Mouse (Mus musculus) regulatory T cell (primary cell): ENCODE measurements around the gene Ufc1.
"Not testable (repeated sequence)": the region's sequence is repeated elsewhere in the genome, so short reads cannot be mapped to it uniquely, and the experiment has no call there.

Source experiments
- in situ Hi-C: fragments of 300-600 bp; cut with MboI, MseI; formaldehyde crosslinking; loops from one replicate; pipeline ENCODE4 v1.15.1; 2025; ENCODE audit warnings: high pct_unique_total_duplicates

Ufc1 gene

DNA sequence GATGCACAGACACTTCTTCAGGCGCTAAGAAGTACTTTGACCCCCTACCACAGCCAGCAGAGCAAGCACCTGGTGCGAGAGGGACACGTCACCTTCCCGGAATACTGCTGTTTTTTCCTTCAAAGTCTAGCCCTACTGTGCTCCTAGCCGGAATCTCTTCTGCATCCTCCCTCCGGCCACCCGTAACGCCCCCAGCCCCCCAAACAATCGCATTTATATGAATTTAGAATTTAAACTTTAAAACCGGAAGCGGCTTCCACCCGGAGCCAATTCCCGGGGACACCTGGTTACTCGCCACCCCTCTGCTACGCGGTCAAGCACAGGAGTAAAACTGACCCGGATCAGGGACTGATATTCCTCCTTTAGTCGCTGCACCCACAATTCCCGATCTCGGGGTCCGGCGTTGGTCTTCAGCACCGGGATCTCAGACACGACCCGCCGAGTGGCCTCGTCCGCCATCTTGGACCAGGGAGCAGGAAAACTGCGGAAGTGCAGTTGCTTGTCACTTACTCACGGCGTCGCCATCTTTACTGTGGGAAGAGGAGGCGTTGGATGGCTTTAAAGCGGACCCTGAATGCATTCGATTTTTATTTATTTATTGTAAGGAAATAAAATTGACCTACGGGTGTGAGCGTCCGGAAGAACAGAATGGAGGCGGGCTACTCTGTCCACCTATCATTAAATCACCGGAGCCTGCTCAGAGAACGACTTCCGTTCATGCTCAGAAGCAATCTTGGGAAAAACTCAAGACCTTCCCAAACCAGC lies at the start of gene Ufc1:
Gene Ufc1 (minus strand): TSS at position 727 of the 765 bp plus-strand sequence.
- in situ Hi-C loops, result no loop called here

DNA sequence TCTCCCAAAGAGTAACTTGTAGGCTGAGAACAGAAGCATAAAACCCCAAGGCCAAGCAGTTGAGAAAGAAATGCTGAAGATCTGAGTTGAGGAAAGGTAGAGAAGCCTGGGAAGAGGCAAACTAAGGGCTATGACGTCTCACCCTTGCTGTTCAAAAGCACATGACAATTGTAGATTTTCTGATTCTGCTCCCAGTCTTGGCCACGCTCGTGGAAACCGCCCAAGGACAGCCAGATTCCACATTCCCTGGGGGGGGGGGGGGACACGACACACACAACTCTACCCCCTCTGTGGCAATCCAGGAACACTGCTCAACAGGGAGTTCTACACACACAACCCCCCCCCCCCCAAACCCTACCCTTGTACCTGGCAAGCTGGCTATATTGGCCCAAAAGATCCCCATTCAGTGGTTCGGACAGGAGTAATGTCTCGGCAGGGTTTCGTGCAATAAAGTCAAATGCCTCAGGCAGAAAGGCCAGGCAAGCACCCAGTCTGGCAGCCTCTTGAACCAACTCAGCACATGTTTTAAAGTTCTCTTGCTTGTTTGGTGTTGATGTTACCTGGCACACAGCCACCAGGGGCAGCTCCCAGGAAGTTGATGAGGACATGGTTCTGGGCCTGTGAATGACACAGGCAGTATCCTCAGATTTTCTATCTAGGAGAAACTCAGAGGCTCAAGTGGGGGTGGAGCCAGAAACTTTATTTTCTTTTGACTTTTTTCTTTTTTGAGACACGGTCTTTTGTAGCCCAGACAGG lies 49.3 kb upstream of the Ufc1 start:
- in situ Hi-C loops, result no loop called here

DNA sequence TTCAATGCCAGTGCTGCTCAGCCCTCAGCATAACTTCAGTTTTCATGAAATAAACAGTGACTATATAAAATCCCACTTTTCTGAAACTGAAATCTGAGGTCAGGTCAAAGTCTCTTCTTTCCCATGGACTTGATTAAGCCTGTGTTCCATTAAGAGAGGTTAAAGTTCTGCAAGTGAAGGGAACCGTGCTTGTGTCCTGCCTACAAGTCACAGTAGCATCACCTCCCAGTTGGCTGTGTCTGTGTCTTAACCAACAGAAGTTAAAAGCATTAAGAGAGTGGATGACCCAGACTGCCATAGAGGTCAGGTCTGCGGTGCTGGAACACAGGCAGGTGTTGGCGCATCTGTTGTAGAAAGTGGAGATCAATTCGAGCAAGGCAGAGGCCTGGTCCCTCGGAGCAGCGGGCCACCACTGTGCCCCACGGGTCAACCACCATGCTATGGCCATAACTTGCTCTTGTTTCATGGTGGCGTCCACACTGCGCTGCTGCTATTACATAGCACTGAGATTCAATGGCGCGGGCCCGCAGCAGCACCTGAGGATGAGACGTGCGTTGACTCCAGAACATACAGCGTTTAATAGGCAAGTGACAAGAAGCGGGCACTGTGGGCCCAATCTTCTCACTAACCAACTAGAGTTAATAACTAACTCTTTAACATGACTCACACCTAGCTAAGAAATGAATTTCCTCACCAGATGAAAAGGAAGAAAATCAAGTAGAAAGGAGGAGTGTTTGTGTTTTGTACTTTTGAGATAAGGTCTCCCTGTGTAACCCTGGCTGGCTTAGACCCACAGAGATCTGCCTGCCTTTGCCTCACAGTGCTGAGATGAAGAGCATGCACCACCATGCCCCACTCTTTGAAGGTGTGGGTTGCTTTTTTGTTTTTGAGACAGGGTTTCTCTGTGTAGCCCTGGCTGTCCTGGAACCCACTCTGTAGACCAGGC lies 47.7 kb upstream of the Ufc1 start:
- in situ Hi-C loops, result no loop called here

DNA sequence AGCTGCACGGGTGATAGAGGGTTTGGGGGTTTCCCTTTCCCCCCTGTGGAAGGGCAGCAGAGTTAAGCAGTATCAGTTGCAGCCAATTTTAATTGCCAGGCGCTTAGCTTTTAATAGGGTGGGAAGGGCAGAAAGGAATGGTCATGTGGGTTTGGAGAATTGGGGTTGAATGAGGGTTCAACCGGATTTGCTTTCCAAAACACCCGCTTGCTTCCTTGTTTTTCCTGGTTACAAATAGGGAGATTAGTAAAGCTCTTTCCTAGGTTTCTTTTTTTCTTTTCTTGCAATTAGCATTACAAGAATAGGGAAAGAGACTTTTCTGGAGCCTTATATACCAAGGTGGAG lies 35.4 kb upstream of the Ufc1 start:
- in situ Hi-C loops, result no loop called here

DNA sequence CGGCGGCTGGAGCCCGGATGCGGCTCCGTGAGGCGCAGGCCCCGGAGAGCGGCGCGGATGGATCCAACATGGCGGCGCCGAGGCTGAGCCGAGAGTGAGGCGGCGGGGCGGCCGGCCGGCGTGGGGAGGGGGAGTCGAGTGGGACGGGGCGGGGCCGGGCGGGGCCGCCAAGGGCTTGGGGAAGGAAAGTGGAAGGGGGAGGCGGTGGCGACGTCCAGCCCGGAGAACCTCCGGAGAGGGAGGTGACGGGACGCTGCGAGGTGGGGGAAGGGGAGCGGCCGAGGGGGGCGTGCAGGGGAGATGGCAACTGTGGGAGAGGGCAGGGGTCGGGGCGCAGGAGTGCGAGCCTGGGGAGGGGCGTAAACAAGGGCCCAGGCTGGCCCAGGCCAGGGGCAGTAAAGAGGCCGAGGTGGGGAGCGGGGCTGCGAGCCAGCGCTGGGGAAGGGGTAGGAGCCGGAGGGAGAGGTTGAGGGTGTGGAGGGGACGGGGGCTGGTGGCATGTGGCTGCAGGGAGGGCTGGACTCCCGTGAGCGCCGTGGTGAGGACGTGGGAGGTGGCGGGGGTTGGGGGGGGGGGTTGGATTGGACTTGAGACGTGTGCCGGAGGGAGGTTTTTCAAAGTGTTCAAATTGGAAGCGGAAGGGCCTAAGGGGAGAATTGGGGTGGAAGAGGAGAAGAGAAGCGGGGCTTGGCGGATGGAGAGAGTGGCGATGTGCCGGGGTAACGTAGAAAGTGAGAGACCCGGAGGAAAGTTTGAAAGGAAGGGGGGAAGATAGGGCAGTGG lies 34.8 kb upstream of the Ufc1 start:
- in situ Hi-C loops, result loop anchor here (5.0 kb wide), 1 partner anchor 58 kb away; the partner anchor contains the start of gene Arhgap30

DNA sequence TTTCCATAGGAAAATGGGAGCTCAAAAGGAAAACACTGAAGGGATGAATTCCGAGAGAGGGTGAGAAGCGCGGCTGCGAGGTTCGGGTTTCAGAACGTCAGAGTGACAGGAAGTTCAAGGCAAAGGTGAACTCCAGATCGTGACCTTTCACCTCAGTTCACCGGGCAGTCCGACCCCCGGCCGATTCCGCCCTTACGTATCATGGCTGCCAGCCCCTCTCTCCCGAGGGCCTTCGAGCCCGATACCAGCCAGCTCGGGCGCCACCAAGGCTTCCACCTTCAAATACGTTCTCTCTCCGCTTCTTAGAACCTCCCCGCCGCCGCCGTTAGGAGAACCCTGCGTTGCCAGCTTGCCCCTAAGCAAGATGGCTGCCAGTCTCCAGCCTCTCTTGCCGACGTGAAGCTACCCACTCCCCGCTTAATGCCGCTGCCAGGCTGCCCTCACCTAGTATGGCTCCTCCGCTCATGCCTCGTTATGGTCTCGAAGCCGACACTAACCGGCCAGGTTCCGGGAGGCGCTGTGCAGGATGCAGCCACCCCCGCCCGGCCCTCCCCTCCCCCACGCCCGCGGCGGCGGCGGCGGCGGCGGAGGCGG lies 34.1 kb upstream of the Ufc1 start, which contains the start of gene Dedd:
Gene Dedd (plus strand): TSS at position 307 of the 594 bp plus-strand sequence.
- in situ Hi-C loops, result loop anchor here (5.0 kb wide), 1 partner anchor 58 kb away; the partner anchor contains the start of gene Arhgap30

DNA sequence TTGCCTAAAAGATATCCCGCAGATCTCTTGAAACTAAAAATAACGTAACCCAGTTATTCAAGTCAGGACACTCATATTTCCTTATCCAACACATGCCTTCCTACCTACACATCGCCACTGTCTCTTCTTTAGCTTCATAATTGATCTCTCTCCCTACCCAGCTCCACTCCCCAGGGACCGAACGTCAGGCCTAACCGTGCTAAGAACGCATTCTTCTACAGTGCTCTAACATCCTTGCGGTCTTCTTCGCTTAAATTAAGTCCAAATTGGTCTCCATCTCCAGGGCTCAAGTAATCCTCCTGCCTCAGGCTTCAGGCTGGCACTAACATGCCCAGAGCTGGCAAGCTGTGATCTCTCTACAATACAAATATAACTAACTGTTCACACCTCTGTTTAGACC lies 33.4 kb upstream of the Ufc1 start:
- in situ Hi-C loops, result loop anchor here (5.0 kb wide), 1 partner anchor 59 kb away; the partner anchor contains the start of gene Arhgap30

DNA sequence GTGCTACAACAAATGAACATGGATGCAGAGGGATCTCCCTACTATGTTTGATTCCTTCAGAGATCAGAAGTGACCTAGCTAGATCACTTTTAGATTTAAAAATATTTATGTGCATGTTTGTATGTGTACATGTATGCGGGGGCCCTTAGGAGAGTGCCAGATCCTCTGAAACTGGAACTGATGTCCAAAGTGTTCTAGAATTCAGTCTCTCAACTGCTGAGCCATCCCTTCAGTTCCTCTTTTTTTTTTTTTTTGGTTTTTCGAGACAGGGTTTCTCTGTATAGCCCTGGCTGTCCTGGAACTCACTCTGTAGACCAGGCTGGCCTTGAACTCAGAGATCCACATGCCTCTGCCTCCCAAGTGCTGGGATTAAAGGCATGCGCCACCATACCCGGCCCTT lies 31.8 kb upstream of the Ufc1 start:
- in situ Hi-C loops, result loop anchor here (5.0 kb wide), 1 partner anchor 61 kb away; the partner anchor contains the start of gene Arhgap30

DNA sequence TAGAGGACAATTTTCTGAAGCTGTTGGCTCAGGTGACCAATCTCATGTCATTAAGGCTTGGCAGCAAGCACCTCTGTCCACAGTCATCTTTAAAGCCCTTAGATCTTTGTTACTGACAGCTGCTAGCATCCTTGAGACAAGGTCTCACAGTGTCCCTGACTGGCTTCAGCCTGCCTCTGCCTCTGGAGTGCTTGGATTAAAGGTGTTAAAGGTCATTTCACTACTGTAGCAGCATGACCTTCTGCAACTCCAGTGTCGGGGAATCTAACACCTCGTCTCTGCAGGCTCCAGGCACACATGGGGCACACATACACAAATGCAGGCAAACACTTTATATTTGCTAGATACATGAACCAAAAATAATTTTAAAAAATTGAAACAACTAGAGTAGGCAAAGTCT lies 30.7 kb upstream of the Ufc1 start:
- in situ Hi-C loops, result loop anchor here (5.0 kb wide), 1 partner anchor 62 kb away; the partner anchor contains the start of gene Arhgap30

DNA sequence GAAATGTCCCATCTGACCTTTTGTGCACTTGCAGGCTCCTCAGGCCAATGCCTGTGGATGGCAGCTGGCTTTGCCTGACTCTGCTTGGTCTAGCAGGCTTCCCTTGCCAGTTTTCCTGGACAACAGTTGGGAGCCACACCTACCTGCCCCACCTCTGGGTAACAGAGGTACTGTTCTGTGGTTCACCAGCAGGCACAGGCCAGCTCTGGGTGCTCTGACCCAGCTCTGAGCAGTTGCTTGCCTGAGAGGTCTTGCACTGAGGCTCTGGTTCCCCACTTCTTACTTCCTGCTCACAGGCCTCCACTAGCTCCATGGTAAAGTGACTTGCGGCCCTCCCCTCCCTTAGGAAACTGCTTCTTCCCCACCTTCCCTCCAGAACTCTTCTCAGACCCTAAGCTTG lies 27.2 kb upstream of the Ufc1 start:
- in situ Hi-C loops, result no loop called here

DNA sequence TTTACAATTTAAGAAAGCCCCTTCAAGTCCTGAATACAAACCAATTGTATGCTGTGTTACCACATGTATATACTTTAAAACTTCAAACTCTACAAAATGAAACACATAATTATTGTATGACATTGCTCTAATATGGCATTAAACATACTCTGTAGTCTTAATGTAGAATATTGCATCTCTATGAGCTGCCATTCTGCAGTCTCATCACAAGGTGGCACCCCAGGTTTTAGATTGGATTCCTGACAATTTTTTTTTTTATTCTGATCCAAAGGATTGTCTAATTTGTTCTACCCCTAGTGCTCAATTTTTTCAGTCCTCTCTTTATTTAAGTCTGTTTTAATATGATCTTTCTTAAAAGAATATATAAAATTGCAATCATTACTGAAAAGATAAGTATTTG lies 26.6 kb upstream of the Ufc1 start:
- in situ Hi-C loops, result no loop called here

DNA sequence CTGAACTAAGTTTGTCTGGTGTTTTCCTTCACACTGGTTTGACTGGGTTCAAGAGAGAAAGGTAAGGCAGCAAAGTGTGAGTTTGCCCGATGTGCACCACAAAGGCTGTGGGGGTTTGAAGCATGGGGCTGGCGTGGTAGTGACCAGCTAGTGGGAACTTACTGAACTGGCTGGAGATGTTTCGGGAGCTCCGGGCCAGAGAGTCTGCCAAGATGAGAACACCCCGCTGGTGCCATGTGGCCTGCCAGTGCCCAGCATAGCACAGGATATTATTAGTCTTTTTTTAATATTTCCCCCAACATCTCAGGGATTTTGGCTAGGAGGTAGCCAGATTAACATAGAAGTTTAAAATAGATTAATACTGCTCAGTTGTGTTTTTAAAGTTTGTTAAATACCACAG lies 25.3 kb upstream of the Ufc1 start:
- in situ Hi-C loops, result no loop called here

DNA sequence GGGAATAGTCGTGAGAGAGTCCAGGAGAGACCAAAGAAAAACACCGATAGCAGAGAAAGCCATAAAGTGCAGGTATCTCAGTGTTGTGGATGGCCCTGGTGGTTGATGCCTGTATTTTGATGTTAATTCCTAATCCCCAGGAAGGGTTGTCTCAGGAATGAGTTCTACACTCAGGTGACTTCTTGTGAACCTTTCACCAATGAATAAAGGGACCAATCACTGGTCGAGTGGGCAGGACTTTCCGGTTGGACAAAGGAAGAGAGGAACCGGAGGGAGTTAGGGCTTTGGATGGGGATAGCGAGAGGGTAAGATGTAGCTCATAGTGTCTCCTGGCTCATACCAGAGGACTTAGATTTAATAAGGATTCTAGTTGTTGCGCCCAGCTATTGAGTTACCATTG lies 24.9 kb upstream of the Ufc1 start:
- in situ Hi-C loops, result no loop called here

DNA sequence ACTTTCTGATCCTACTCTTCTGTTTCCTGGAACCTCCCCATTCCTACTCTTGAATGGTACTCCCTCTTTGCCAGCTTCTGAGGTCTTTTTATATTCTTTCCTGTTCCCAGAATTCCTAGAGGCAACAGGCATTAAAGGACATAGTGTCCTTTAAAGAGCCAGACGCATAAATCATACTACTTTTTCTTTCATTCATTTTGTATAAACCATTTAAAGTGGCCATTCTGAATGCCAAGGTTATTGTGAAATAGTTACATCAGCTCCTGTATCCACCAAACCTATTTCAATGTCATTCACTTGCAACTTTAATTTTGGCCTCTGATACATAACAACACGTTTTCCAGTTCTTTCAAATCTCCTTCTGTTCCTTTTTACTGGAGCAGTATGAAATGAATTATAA lies 14.5 kb upstream of the Ufc1 start:
- in situ Hi-C loops, result no loop called here

DNA sequence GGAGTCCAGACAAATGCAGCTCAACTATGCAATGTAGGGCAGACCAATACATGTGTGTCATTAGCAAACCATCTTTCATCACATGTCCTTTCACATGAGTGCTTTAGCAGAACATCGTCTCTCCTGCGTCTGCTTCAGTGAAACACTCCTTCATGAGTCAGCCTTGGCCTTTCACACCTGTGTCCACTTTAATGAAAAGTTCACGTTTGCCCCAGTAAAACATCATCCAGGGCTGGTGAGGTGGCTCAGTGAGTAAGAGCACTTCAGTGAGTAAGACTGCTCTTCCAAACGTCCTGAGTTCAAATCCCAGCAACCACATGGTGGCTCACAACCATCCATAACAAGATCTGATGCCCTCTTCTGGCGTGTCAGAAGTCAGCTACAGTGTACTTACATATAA lies 11.3 kb upstream of the Ufc1 start:
- in situ Hi-C loops, result not testable (repeated sequence)

DNA sequence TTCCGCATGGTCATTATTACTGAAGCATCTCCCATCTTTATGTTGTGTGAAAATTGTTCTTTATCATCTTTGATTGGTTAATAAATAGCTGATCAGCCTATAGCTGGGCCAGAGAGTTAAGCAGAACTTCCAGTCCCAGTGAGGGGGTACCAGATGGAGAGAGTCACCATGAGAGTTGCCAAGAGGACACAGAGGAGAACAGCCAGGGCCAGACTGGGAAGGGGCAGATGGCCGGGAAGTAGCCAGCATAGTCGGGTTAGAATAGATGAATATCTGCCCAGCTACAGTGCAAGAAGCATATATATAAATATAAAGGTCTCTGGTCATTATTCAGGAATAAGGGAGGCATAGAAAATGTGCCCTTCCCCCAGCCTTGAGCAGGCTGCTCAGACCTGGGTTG lies 3.4 kb upstream of the Ufc1 start:
- in situ Hi-C loops, result no loop called here

DNA sequence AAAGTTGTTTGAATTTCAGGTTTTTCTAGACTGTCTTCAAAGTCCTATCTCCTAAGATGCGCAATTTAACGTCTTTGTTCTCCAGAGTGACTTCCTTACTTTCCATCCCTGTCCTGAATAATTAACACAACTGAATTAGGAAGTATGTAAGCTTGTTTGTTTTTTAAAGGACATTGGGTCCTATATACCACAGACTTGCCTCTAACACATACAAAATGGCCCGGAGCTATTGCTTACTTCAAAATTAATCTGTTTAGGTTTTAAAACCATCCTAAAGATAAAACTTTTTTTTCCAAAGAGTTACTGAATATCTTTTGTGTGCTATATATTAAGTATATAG lies 209 bp upstream of the Ufc1 start:
- in situ Hi-C loops, result no loop called here

DNA sequence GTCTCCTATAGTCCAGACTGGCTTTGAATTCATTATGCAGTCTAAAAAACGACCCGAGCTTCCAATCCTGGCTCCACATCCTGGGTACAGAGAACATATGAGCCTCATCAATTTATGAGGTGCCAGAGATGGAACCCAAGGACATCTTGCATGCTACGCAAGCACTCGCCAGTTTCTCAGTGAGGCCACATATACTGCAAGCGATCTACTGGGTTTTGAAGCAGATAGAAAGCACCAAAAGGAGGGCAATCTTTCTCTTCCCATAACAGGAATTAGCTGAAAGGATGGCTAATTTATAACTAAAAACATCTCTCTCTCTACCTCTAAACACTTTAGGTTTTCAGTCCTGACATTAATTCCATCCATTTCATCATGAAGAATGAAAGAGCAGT lies 922 bp downstream of the Ufc1 start:
- in situ Hi-C loops, result no loop called here

DNA sequence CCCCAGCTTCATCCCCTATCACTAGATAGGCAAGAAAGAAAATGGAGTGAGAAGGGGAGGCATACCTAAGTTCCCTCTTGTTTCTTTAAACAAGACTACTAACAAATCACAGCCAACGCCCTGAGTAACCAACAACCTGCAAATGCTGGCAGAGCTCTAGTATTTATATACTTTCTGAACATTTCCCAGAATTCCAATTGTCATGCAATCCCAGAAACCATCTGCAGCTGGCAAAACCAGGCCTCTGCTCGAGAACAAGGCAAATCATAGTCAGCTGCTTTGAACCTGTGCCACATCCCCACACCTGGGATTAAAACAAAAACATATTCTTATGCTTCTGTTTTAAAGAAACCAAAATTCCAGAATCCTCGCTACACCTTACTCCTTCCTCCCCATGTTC lies 1.5 kb downstream of the Ufc1 start:
- in situ Hi-C loops, result no loop called here

DNA sequence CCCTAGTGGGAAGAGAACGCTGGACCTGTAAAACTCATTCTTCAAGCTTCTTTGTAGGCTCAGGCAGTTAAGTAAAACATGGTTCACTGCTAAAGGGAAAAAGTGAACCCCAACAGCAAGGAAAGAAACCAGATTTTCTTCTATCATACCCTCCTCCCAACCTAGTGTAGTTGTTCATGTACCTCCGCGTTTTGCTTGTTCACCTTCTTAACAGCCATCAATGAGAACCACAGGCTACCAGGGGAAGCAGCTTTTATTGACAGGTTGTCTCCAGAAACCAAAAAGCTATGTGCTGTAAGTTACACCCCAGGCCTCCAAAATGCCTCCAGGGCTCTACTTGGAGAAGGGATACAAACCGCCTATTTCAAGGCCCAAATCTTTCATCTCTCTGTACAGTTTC lies 6.5 kb downstream of the Ufc1 start:
- in situ Hi-C loops, result no loop called here
